Mouse (Mus musculus) limb, embryonic 12.5 days (tissue): ENCODE results near the gene Six2. TPM values are rescaled to one million over a fixed set of nuclear protein-coding genes. Genes with fewer than 3 reads are reported as not detected.
"Not testable (repeated sequence)": the region's sequence is repeated elsewhere in the genome, so short reads cannot be mapped to it uniquely, and the experiment has no call there.

ENCODE experiments used
- ATAC-seq: fragments of 200-750 bp; cut with Nextera tagmentation; 2 replicates; pipeline ENCODE4 v1.8.0; 2017; ENCODE audit warnings: low read depth, moderate TSS enrichment; ENCODE audit not compliant: insufficient number of reproducible peaks, insufficient read depth, low FRiP score, low TSS enrichment
- H3K27ac ChIP-seq: fragments of 300-500 bp; sonication (generic); 2 replicates; pipeline ENCODE4 v1.5.1; 2016; ENCODE audit warnings: mild to moderate bottlenecking, moderate library complexity
- H3K27me3 ChIP-seq: fragments of 300-500 bp; sonication (generic); 2 replicates; pipeline ENCODE4 v1.6.1; 2016; ENCODE audit warnings: mild to moderate bottlenecking, moderate library complexity
- H3K36me3 ChIP-seq: fragments of 300-500 bp; sonication (generic); 2 replicates; pipeline ENCODE4 v1.6.1; 2016; ENCODE audit warnings: mild to moderate bottlenecking, moderate library complexity
- H3K4me1 ChIP-seq: fragments of 300-500 bp; sonication (generic); replicated peaks from 2 replicates; pipeline ENCODE4 v1.6.1; 2016
- H3K4me2 ChIP-seq: fragments of 300-500 bp; sonication (generic); 2 replicates; pipeline ENCODE4 v1.6.1; 2016; ENCODE audit warnings: mild to moderate bottlenecking, moderate library complexity
- H3K4me3 ChIP-seq: fragments of 300-500 bp; sonication (generic); replicated peaks from 2 replicates; pipeline ENCODE4 v1.5.1; 2016; ENCODE audit warnings: mild to moderate bottlenecking
- H3K9ac ChIP-seq: fragments of 300-500 bp; sonication (generic); replicated peaks from 2 replicates; pipeline ENCODE4 v1.6.1; 2016; ENCODE audit warnings: mild to moderate bottlenecking, moderate library complexity
- H3K9me3 ChIP-seq: fragments of 300-500 bp; sonication (generic); 2 replicates; pipeline ENCODE4 v1.6.1; 2016; ENCODE audit warnings: mild to moderate bottlenecking, moderate library complexity
- whole genome bisulfite sequencing: fragments of 180-500 bp; shearing (Covaris S2); methylation state at CpG from one replicate; pipeline ENCODE4 v1.1.7; 2016; 5-methylcytosine and 5-hydroxymethylcytosine counted together
- polyA plus RNA-seq: library from polyadenylated mRNA; unstranded; fragments of >200 nt; fragmentation: Nextera tagmentation; extraction: Ambion mirVana; gene quantifications from 2 replicates; pipeline ENCODE4 v1.2.1, GENCODE M21; 2016

Gene Six2
- polyA plus RNA-seq, 1 experiment from 2014 or later = 12.3 TPM

DNA sequence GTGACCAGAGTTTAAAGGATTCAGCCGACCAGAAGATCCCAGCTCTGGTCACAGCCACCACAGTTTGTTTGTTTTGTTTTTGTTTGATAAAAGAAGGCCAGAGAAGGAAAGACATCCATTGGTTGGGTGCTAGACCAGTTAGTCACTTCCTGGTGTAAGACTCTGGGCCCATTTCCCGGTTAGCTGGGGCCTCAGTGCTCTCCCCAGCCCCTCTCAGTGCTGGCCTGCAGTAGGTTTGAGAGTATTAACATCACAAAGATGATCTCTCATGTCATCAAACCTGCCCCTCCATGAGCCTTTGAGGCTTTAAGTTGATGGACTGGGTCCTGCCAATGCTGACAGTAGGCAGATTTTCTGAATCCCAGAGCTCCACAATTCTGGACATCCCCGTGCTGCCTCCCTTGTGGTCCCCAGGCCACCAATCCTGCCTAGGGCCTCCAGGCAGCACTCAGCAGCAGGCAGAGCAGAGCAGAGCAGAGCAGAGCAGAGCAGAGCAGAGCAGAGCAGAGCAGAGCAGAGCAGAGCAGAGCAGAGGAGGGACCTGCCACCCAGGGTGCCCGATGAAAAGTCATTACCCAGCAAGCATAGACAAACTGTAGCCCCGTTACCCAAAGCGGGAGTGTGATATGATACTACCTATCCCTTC is 2.4 kb upstream of the Six2 start:
- 0 out of 2 replicates have a peak overlapping the region, but pooled peaks have one; percentile 31 for H3K9ac ChIP-seq
- peaks cover 91% of the 10 kb centered on the region for H3K27me3 ChIP-seq
- H3K9me3 ChIP-seq = peaks cover 5% of the 10 kb centered on the region; the same call in 1 of the 2 replicates
- 0 out of 2 replicates have a peak overlapping the region, but pooled peaks have one; percentile 17 for H3K27ac ChIP-seq
- peaks cover 51% of the 10 kb centered on the region for H3K4me1 ChIP-seq
- ATAC-seq = no peak
- 4% methylated on average over 6 of the region's 6 CpGs for WGBS
- no peak overlapping the region for H3K4me3 ChIP-seq
- no peaks in the 10 kb centered on the region for H3K36me3 ChIP-seq
- peak overlapping the region; percentile 72 for H3K4me2 ChIP-seq

- peaks cover 55% of the 10 kb centered on the region for H3K4me1 ChIP-seq
- H3K9ac ChIP-seq = peak overlapping the region; percentile 46; the same call in 1 of the 2 replicates
- no peak for ATAC-seq
- no peaks in the 10 kb centered on the region for H3K36me3 ChIP-seq
- peaks cover 5% of the 10 kb centered on the region; the same call in 1 of the 2 replicates for H3K9me3 ChIP-seq
- H3K4me3 ChIP-seq = peak overlapping the region; percentile 59; the same call in 1 of the 2 replicates
- H3K4me2 ChIP-seq = peak overlapping the region; percentile 72
- peaks cover 94% of the 10 kb centered on the region for H3K27me3 ChIP-seq
- WGBS = 6% methylated on average over 5 of the region's 5 CpGs
- H3K27ac ChIP-seq = 0 out of 2 replicates have a peak overlapping the region, but pooled peaks have one; percentile 12
These were observed 1.8 kb upstream of the Six2 start for GRCm38 (mm10) chr17:85689807-85690319.

DNA sequence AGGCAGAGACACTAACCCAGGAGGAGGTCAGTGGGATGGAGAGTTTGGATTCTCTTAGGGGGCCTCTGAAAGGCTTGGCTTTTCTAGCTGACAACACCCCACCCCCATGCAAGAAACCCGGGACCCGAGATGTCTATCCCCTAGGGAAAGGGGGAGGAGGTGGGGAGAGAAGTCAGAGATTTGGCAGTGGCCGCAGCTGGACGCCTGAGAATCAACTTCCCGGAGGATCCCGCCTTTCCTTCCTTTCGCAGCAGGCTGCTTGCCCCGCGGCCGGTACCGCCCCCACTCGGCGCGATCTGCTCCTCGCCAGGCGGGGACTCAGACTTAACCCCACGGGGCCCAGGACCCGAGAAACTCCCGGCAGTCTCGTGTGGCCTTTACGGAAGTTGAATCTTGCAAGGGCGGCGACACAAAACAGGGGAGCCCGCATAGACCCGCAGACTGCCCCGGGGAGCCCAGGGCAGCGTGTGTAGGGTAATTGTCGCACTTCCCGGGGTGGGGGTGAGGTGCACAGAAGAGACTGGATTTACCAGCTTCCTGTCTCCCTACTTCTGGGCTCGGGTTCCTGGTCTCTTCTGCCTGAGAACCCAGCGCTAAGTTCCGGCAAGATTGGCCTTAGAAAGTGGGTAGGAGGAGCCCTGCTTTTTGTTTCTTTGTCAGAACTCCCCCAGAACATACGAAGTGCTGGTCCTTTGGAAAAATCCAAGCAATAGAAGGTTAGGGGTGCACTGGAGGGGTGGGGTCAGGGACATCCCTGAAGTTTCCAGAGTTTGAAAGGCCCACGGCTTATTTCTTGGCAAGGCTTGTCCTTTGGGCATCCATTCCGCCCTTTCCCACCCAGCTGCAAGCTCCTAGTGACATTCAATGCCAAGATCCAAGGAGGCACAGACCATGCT is 1.1 kb upstream of the Six2 start:
- ATAC-seq = peak; percentile 12; the same call in 1 of the 2 replicates
- Histone ChIP-seq H3K4me3 (peak overlapping the region; percentile 59), H3K4me2 (peak overlapping the region; percentile 72), H3K27ac (peak overlapping the region; percentile 37; the same call in 1 of the 2 replicates), H3K9ac (peak overlapping the region; percentile 46), H3K36me3 (no peaks in the 10 kb centered on the region), H3K4me1 (peaks cover 58% of the 10 kb centered on the region), H3K27me3 (peaks cover 95% of the 10 kb centered on the region), H3K9me3 (no peaks in the 10 kb centered on the region)
- WGBS = under 1% methylated on average over 35 of the region's 35 CpGs

DNA sequence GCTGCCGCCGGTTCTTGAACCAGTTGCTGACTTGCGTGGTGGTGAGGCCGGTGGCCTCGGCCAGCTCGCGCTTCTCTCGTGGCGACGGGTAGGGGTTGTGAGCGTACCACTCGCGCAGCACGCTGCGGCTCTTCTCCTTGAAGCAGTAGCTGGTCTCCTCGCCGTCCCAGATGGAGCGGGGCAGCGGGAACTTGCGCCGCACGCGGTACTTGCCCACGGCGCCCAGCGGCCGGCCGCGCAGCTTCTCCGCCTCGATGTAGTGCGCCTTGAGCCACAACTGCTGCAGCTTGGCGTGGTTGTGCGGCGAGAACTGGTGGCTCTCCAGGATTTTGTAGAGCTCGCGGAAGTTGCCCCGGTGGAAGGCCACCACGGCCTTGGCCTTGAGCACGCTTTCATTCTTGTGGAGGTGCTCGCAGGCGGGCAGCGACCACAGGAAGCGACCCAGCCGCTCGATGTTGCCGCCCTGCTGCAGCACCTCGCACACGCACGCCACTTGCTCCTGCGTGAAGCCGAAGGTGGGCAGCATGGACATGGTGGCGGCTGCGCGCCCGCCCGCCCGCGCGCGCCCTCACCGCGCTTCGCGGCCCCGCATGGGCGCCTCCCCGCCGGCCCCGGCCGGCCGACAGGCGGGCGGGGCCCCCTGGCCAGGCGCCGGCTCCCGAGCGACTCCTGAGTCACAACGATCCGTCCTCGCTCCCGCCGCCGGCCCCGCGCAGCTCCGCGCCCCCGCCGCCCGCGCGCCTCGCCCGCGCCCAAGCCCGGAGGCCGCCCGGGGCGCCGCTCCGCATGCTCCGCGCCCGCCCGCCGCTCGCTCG is 446 bp downstream of the Six2 start:
- ATAC-seq = peak; percentile 3; the same call in 1 of the 2 replicates
- H3K27me3 ChIP-seq = peaks cover 95% of the 10 kb centered on the region
- peak overlapping the region; percentile 86 for H3K9ac ChIP-seq
- under 1% methylated on average over 98 of the region's 109 CpGs for WGBS
- H3K36me3 ChIP-seq = no peaks in the 10 kb centered on the region
- peaks cover 69% of the 10 kb centered on the region for H3K4me1 ChIP-seq
- H3K4me3 ChIP-seq = peak overlapping the region; percentile 59
- H3K27ac ChIP-seq = peak overlapping the region; percentile 81
- peak overlapping the region; percentile 72 for H3K4me2 ChIP-seq
- H3K9me3 ChIP-seq = no peaks in the 10 kb centered on the region

- Histone ChIP-seq H3K27ac (peak overlapping the region; percentile 81), H3K9ac (peak overlapping the region; percentile 86), H3K36me3 (no peaks in the 10 kb centered on the region), H3K4me1 (peaks cover 67% of the 10 kb centered on the region), H3K4me3 (peak overlapping the region; percentile 59), H3K27me3 (peaks cover 95% of the 10 kb centered on the region), H3K9me3 (no peaks in the 10 kb centered on the region), H3K4me2 (peak overlapping the region; percentile 72)
- 1% methylated on average over 42 of the region's 42 CpGs for WGBS
- ATAC-seq = no peak
These were observed 1.3 kb downstream of the Six2 start for GRCm38 (mm10) chr17:85686476-85687420.

- WGBS = 6% methylated on average over 11 of the region's 11 CpGs
- Histone ChIP-seq H3K27me3 (peaks cover 95% of the 10 kb centered on the region), H3K36me3 (no peaks in the 10 kb centered on the region), H3K27ac (no peak overlapping the region; the same call in 1 of the 2 replicates), H3K4me2 (peak overlapping the region; percentile 72), H3K9me3 (no peaks in the 10 kb centered on the region), H3K4me3 (peak overlapping the region; percentile 59), H3K9ac (peak overlapping the region; percentile 86), H3K4me1 (peaks cover 60% of the 10 kb centered on the region)
- no peak for ATAC-seq
These were observed 2.3 kb downstream of the Six2 start for GRCm38 (mm10) chr17:85685689-85686281.

- Histone ChIP-seq H3K36me3 (no peaks in the 10 kb centered on the region), H3K27me3 (peaks cover 95% of the 10 kb centered on the region), H3K27ac (peak overlapping the region; percentile 8; the same call in 1 of the 2 replicates), H3K4me1 (peaks cover 60% of the 10 kb centered on the region), H3K4me3 (peak overlapping the region; percentile 59), H3K9me3 (no peaks in the 10 kb centered on the region), H3K4me2 (peak overlapping the region; percentile 72), H3K9ac (peak overlapping the region; percentile 86)
- 1% methylated on average over 46 of the region's 46 CpGs for WGBS
- ATAC-seq = no peak
These were observed 3.0 kb downstream of the Six2 start for GRCm38 (mm10) chr17:85684841-85685688.

GRCm38 (mm10) chr17:85684436-85684835 is 3.6 kb downstream of the Six2 start:
- H3K27ac ChIP-seq = not testable (repeated sequence)

DNA sequence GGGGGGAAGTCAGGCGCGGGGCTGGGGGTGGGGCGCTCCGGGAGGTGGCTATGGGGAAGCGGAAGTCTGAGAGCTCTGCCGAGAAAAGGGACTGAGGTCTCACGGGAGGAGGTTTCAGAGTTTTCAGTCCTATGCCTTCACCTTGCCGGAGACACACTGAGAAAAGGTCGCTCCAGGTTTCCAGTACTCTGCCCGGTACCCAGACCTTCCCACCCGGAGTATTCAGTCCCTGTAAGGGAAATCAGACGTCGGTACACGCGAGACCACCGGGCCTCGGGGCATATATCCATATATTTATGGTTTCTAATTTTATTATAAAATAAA is 4.1 kb downstream of the Six2 start:
- no peak for ATAC-seq
- Histone ChIP-seq H3K4me2 (peak overlapping the region; percentile 72), H3K4me3 (peak overlapping the region; percentile 59), H3K9me3 (no peaks in the 10 kb centered on the region), H3K4me1 (peaks cover 53% of the 10 kb centered on the region), H3K9ac (peak overlapping the region; percentile 86), H3K27me3 (peaks cover 95% of the 10 kb centered on the region), H3K27ac (no peak overlapping the region), H3K36me3 (no peaks in the 10 kb centered on the region)
- WGBS = 2% methylated on average over 13 of the region's 17 CpGs

More at GRCm38 (mm10) chr17:85684436-85684835, 3.6 kb downstream of the Six2 start:
- not testable (repeated sequence) for H3K36me3 ChIP-seq, ATAC-seq, H3K9me3 ChIP-seq
- 4% methylated on average over 5 of the region's 6 CpGs for WGBS
- Histone ChIP-seq H3K9ac (peak overlapping the region; percentile 86), H3K4me3 (peak overlapping the region; percentile 59), H3K4me2 (peak overlapping the region; percentile 72), H3K4me1 (peaks cover 56% of the 10 kb centered on the region), H3K27me3 (peaks cover 95% of the 10 kb centered on the region)
